Mouse (Mus musculus): ENCODE results near the gene Fam173a. TPM values are rescaled to one million over a fixed set of nuclear protein-coding genes. Genes with fewer than 3 reads are reported as not detected.
A peak's percentile ranks its signal among the peaks of the same experiment; 100 is the strongest.

Gene Fam173a
- total and polyA plus RNA-seq, 3 experiments = 20.5 to 50.5 (median 24.1) TPM

DNA sequence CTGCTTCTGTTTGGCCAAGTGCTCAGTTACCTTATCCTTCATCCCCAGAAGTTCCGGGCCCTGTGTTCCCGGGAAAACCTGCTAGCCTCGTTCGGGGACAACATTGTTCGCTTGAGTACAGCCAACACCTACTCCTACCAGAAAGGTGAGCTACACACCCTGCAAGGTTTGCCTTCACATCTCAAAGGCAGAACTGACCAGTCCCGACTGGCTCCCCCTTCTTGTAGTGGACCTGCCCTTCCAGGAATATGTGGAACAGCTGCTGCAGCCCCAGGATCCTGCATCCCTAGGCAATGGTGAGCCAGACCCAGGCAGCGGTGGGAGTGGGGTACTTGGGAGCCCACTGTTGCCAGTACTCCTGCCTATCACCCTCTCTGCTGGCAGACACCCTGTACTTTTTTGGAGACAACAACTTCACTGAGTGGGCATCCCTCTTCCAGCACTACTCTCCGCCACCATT, 36.9 kb upstream of the Fam173a start:
- Histone ChIP-seq H3K9me3 (replicated peaks) (no peaks in the 10 kb centered on the region), H3K27me3 (ENCODE audit: insufficient read depth, low read length) (no peaks in the 10 kb centered on the region), H3K4me1 (ENCODE audit: insufficient read depth, low read depth, low read length) (peaks cover 84% of the 10 kb centered on the region), H3K4me3 (ENCODE audit: low read depth, low read length) (no peak overlapping the region), H3K36me3 (replicated peaks) (peaks cover 85% of the 10 kb centered on the region)
- ATAC-seq (ENCODE audit: extremely low read depth, insufficient number of reproducible peaks, low FRiP score, poor library complexity, severe bottlenecking) (no peak), DNase-seq (ENCODE audit: low spot score) (no peak)
- no peak for TF ChIP-seq GATA1 (IDR thresholded peaks at IDR 0.05; ENCODE audit: borderline replicate concordance, low read length)
- TF ChIP-seq CTCF (IDR thresholded peaks at IDR 0.05; ENCODE audit: low read depth, low read length) = no peak
- TF ChIP-seq TAL1 (conservative IDR thresholded peaks at IDR 0.05; ENCODE audit: low read depth, low read length) = no peak
- no peak for TF ChIP-seq POLR2AphosphoS5 (IDR thresholded peaks at IDR 0.05; ENCODE audit: insufficient replicate concordance, low read depth, low read length)
- TF ChIP-seq GATA2 (IDR thresholded peaks at IDR 0.05; ENCODE audit: borderline replicate concordance, low read depth, low read length) = no peak

DNA sequence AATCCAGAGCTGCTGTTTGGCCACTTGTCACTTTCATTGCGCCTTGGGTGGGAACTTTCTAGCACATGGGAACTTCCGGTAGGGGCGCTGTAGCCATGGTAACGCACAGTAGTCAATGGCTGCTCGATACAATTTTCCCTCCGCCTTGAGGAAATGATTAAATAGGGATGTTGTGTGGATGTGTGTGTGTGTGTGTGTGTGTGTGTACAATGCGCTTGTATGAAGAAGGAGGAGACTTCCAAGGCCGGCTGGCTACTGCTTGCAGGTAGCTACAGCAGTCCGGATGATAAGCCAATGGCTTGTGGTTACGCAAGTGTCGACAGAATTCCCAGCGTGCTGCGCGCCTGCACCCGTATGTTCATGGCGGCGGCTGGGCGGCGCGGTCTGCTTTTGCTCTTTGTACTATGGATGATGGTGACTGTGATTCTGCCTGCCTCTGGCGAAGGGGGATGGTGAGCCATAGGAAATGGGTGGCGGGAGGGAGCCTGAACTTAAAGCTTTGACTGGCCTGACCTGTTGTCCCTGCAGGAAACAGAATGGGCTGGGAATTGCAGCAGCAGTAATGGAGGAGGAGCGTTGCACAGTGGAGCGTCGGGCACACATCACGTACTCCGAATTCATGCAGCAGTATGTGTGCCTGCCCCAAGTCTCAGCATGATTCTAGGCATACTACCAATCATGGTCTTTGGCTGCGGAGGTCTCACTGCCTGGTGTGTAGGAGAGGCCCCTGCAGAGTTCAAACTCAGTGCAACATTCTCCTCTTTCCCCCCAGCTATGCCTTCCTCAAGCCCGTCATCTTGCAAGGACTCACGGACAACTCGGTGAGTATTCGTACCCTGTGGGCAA, 36.2 kb upstream of the Fam173a start, which contains the start of gene Jmjd8:
Jmjd8 (plus strand) TSS at position 156 of the 846 bp plus-strand sequence.
- no peak for DNase-seq (ENCODE audit: low spot score)
- no peaks in the 10 kb centered on the region for H3K27me3 ChIP-seq (ENCODE audit: insufficient read depth, low read length)
- H3K4me3 ChIP-seq (ENCODE audit: low read depth, low read length) = peak within 1 kb of the TSS; percentile 21; the same call in 1 of the 2 replicates
- H3K36me3 ChIP-seq (replicated peaks) = peaks cover 84% of the 10 kb centered on the region
- H3K4me1 ChIP-seq (ENCODE audit: insufficient read depth, low read depth, low read length) = peaks cover 84% of the 10 kb centered on the region
- H3K9me3 ChIP-seq (replicated peaks) = no peaks in the 10 kb centered on the region
- no peak for ATAC-seq (ENCODE audit: extremely low read depth, insufficient number of reproducible peaks, low FRiP score, poor library complexity, severe bottlenecking)
- TF ChIP-seq CTCF (IDR thresholded peaks at IDR 0.05; ENCODE audit: low read depth, low read length) (no peak), GATA2 (IDR thresholded peaks at IDR 0.05; ENCODE audit: borderline replicate concordance, low read depth, low read length) (no peak), TAL1 (conservative IDR thresholded peaks at IDR 0.05; ENCODE audit: low read depth, low read length) (no peak), GATA1 (IDR thresholded peaks at IDR 0.05; ENCODE audit: borderline replicate concordance, low read length) (no peak), POLR2AphosphoS5 (IDR thresholded peaks at IDR 0.05; ENCODE audit: insufficient replicate concordance, low read depth, low read length) (no peak; the same call in 1 of the 2 replicates)

DNA sequence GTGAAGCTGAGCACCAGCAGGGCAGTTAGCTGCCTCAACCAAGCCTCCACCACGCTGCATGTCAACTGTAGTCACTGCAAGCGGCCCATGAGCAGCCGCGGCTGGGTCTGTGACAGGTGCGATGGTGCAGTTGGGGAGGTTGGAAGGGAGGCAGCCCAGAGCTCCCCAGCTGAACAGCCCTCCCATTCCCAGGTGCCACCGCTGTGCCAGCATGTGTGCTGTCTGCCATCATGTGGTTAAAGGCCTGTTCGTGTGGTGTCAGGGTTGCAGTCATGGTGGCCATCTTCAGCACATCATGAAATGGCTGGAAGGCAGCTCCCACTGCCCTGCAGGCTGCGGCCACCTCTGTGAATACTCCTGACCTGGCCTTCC, 35.5 kb upstream of the Fam173a start:
- peak; percentile 33; the same call in 1 of the 2 replicates for TF ChIP-seq POLR2AphosphoS5 (IDR thresholded peaks at IDR 0.05; ENCODE audit: insufficient replicate concordance, low read depth, low read length)
- TF ChIP-seq TAL1 (conservative IDR thresholded peaks at IDR 0.05; ENCODE audit: low read depth, low read length) = no peak
- H3K36me3 ChIP-seq (replicated peaks) = peaks cover 81% of the 10 kb centered on the region

DNA sequence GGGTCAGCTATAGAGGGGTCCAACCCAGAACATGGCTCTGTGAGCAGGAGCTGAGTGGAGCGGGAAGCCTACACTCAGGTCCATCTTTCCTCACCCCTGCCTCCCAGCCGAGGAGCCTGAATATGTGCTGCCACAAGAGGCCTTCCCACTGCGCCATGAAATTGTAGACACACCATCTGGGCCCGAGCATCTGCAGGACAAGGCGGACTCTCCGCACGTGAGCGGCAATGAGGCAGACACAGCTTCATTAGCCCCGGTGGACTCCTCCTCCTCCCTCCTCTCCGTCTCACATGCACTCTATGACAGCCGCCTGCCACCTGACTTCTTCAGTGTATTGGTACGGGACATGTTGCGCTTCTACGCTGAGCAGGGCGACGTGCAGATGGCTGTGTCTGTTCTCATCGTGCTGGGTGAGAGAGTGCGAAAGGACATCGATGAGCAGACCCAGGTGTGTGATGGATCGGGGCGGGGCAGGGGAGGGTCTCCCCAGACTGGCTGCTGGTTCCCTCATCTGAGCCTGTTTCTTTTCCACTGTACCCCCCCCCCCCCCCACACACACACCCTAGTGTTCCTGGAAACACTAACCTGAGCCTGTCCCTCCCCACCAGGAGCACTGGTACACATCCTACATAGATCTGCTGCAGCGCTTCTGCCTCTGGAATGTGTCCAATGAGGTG, 35.0 kb upstream of the Fam173a start:
- H3K9me3 ChIP-seq (replicated peaks) = no peaks in the 10 kb centered on the region
- H3K27me3 ChIP-seq (ENCODE audit: insufficient read depth, low read length) = no peaks in the 10 kb centered on the region
- H3K36me3 ChIP-seq (replicated peaks) = peaks cover 81% of the 10 kb centered on the region
- peak overlapping the region; percentile 21; the same call in 1 of the 2 replicates for H3K4me3 ChIP-seq (ENCODE audit: low read depth, low read length)
- TF ChIP-seq CTCF (IDR thresholded peaks at IDR 0.05; ENCODE audit: low read depth, low read length) (no peak), GATA2 (IDR thresholded peaks at IDR 0.05; ENCODE audit: borderline replicate concordance, low read depth, low read length) (no peak), POLR2AphosphoS5 (IDR thresholded peaks at IDR 0.05; ENCODE audit: insufficient replicate concordance, low read depth, low read length) (no peak), GATA1 (IDR thresholded peaks at IDR 0.05; ENCODE audit: borderline replicate concordance, low read length) (no peak), TAL1 (conservative IDR thresholded peaks at IDR 0.05; ENCODE audit: low read depth, low read length) (no peak)
- no peak for DNase-seq (ENCODE audit: low spot score)
- no peak for ATAC-seq (ENCODE audit: extremely low read depth, insufficient number of reproducible peaks, low FRiP score, poor library complexity, severe bottlenecking)
- peaks cover 84% of the 10 kb centered on the region for H3K4me1 ChIP-seq (ENCODE audit: insufficient read depth, low read depth, low read length)

More for the DNA sequence above, 35.5 kb upstream of the Fam173a start:
- DNase-seq (ENCODE audit: low spot score) (no peak), ATAC-seq (ENCODE audit: extremely low read depth, insufficient number of reproducible peaks, low FRiP score, poor library complexity, severe bottlenecking) (no peak)
- H3K4me1 ChIP-seq (ENCODE audit: insufficient read depth, low read depth, low read length) = peaks cover 81% of the 10 kb centered on the region
- no peaks in the 10 kb centered on the region for H3K9me3 ChIP-seq (replicated peaks)
- no peaks in the 10 kb centered on the region for H3K27me3 ChIP-seq (ENCODE audit: insufficient read depth, low read length)
- no peak overlapping the region; the same call in 1 of the 2 replicates for H3K4me3 ChIP-seq (ENCODE audit: low read depth, low read length)

DNA sequence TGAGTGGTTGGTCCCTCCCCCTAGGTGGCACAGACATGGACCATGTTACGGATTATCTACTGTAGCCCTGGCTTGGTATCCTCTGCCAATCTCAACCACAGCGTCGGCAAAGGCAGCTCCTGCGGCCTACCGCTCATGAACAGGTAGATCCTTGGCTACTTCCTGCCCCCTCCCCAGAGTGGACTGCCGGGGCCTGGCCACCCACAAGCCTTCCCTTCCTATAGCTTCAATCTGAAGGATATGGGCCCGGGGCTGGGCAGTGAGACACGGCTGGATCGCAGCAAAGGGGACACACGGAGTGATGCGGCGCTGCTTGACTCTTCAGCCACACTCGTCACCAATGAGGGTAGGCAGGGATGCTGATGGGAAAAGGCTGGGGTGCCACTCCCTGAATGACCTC, 34.3 kb upstream of the Fam173a start:
- Histone ChIP-seq H3K27me3 (ENCODE audit: insufficient read depth, low read length) (no peaks in the 10 kb centered on the region), H3K4me1 (ENCODE audit: insufficient read depth, low read depth, low read length) (peaks cover 85% of the 10 kb centered on the region), H3K4me3 (ENCODE audit: low read depth, low read length) (no peak overlapping the region), H3K36me3 (replicated peaks) (peaks cover 80% of the 10 kb centered on the region), H3K9me3 (replicated peaks) (no peaks in the 10 kb centered on the region)
- DNase-seq (ENCODE audit: low spot score) (no peak), ATAC-seq (ENCODE audit: extremely low read depth, insufficient number of reproducible peaks, low FRiP score, poor library complexity, severe bottlenecking) (no peak)
- TF ChIP-seq TAL1 (conservative IDR thresholded peaks at IDR 0.05; ENCODE audit: low read depth, low read length) (no peak), CTCF (IDR thresholded peaks at IDR 0.05; ENCODE audit: low read depth, low read length) (no peak), GATA1 (IDR thresholded peaks at IDR 0.05; ENCODE audit: borderline replicate concordance, low read length) (no peak), GATA2 (IDR thresholded peaks at IDR 0.05; ENCODE audit: borderline replicate concordance, low read depth, low read length) (no peak), POLR2AphosphoS5 (IDR thresholded peaks at IDR 0.05; ENCODE audit: insufficient replicate concordance, low read depth, low read length) (no peak)

DNA sequence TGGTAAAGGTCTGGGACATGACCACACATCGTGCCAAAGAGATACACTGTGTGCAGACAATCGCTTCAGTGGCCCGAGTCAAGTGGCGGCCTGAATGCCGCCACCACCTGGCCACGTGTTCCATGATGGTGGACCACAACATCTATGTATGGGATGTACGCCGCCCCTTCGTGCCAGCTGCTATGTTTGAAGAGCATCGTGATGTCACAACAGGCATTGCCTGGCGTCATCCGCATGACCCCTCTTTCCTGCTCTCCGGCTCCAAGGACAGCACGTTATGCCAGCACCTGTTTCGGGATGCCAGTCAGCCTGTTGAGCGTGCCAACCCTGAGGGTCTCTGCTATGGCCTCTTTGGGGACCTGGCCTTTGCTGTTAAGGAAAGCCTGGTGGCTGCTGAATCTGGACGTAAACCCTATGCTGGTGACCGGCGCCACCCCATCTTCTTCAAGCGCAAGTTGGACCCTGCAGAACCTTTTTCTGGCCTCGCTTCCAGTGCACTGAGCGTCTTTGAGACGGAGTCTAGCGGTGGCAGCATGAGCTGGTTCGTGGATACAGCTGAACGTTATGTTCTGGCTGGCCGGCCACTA, 33.4 kb upstream of the Fam173a start:
- TF ChIP-seq GATA2 (IDR thresholded peaks at IDR 0.05; ENCODE audit: borderline replicate concordance, low read depth, low read length) = no peak
- no peak for TF ChIP-seq CTCF (IDR thresholded peaks at IDR 0.05; ENCODE audit: low read depth, low read length)
- no peak for TF ChIP-seq GATA1 (IDR thresholded peaks at IDR 0.05; ENCODE audit: borderline replicate concordance, low read length)
- TF ChIP-seq POLR2AphosphoS5 (IDR thresholded peaks at IDR 0.05; ENCODE audit: insufficient replicate concordance, low read depth, low read length) = no peak
- TF ChIP-seq TAL1 (conservative IDR thresholded peaks at IDR 0.05; ENCODE audit: low read depth, low read length) = no peak
- Histone ChIP-seq H3K9me3 (replicated peaks) (no peaks in the 10 kb centered on the region), H3K27me3 (ENCODE audit: insufficient read depth, low read length) (no peaks in the 10 kb centered on the region), H3K36me3 (replicated peaks) (peaks cover 71% of the 10 kb centered on the region), H3K4me3 (ENCODE audit: low read depth, low read length) (peak overlapping the region; percentile 9; the same call in 1 of the 2 replicates), H3K4me1 (ENCODE audit: insufficient read depth, low read depth, low read length) (peaks cover 76% of the 10 kb centered on the region)
- DNase-seq (ENCODE audit: low spot score) (no peak), ATAC-seq (ENCODE audit: extremely low read depth, insufficient number of reproducible peaks, low FRiP score, poor library complexity, severe bottlenecking) (no peak)

Data from G1E (cell line).